Mouse (Mus musculus): ENCODE data around the gene Pinlyp. TPM values are rescaled to one million over a fixed set of nuclear protein-coding genes. Genes with fewer than 3 reads are reported as not detected.

Gene Pinlyp
- polyA plus RNA-seq, 1 experiment from 2014 or later: 62.9 TPM

- no peaks in the 10 kb centered on the region for H3K27me3 ChIP-seq (ENCODE audit: control insufficient read depth, insufficient read depth, low read length)
- no peak overlapping the region for H3K27ac ChIP-seq (replicated peaks)
- no peak overlapping the region for H3K4me3 ChIP-seq (ENCODE audit: low read depth, low read length)
- TF ChIP-seq EP300 (optimal IDR thresholded peaks at IDR 0.05) (no peak), CTCF (IDR thresholded peaks at IDR 0.05; ENCODE audit: low read depth) (no peak; the same call in 1 of the 2 replicates)
- no peak for ATAC-seq (ENCODE audit: low FRiP score, low TSS enrichment)
- H3K4me1 ChIP-seq (replicated peaks; ENCODE audit: control insufficient read depth, insufficient read depth): no peaks in the 10 kb centered on the region
- 84% methylated on average over 28 of the region's 28 CpGs for WGBS
- no peaks in the 10 kb centered on the region for H3K9me3 ChIP-seq (ENCODE audit: control insufficient read depth, low read length)
- no peak for DNase-seq (ENCODE audit: low spot score)
- H3K36me3 ChIP-seq (ENCODE audit: control insufficient read depth, insufficient read depth, low read length): peaks cover 12% of the 10 kb centered on the region
- no peak overlapping the region for H3K9ac ChIP-seq (ENCODE audit: low read length)
- H3K4me2 ChIP-seq (replicated peaks; ENCODE audit: low read depth): no peak overlapping the region
Observed at GRCm38 (mm10) chr7:24533031-24533571, 12.8 kb downstream of the Pinlyp start.

DNA sequence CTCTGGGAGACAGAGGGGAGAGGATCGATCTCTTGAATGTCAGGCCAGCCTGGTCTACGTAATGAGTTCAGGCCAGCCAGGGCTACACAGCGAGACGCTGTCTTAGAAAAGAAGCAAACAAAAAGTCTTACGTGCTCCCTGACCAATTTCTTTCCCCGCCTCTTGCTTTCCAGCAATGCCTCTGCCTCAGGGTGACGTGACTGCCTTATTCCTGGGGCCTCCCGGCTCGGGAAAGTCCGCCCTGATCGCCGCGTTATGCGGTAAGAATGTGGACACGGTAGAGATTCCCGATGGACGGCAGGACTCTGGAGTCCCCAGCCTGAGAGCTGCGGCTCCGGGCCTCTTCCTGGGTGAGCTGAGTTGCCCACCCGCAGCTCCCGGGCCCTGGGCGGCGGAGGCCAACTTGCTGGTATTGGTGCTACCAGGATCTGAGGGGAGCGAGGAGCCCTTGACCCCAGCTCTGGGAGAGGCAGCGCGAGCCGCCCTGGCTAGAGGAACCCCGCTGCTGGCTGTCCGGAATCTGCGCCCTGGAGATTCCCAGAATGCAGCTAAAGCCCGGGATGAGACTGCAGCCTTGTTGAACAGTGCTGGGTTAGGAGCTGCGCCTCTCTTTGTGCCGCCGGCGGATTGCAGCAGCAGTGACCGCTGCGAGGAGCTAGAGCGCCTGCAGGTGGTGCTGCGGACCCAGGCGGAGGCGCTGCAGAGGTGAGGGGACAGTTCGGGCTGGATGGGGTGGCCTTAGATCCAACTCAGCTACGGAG lies 14.5 kb downstream of the Pinlyp start:
- ATAC-seq (ENCODE audit: low FRiP score, low TSS enrichment): peak; percentile 68

GRCm38 (mm10) chr7:24530062-24530931 lies 15.6 kb downstream of the Pinlyp start, which contains the start of gene Irgq:
Irgq (plus strand) TSS chr7:24530689.
- no peaks in the 10 kb centered on the region for H3K27me3 ChIP-seq (ENCODE audit: control insufficient read depth, insufficient read depth, low read length)
- TF ChIP-seq CTCF (IDR thresholded peaks at IDR 0.05; ENCODE audit: low read depth): peak; percentile 23
- TF ChIP-seq EP300 (optimal IDR thresholded peaks at IDR 0.05): no peak
- H3K9me3 ChIP-seq (ENCODE audit: control insufficient read depth, low read length): no peaks in the 10 kb centered on the region
- DNase-seq (ENCODE audit: low spot score): peak; percentile 98
- peak; percentile 95 for ATAC-seq (ENCODE audit: low FRiP score, low TSS enrichment)
- peak within 1 kb of the TSS; percentile 80 for H3K9ac ChIP-seq (ENCODE audit: low read length)
- no peaks in the 10 kb centered on the region for H3K4me1 ChIP-seq (replicated peaks; ENCODE audit: control insufficient read depth, insufficient read depth)
- H3K36me3 ChIP-seq (ENCODE audit: control insufficient read depth, insufficient read depth, low read length): peaks cover 12% of the 10 kb centered on the region
- peak within 1 kb of the TSS; percentile 96 for H3K4me2 ChIP-seq (replicated peaks; ENCODE audit: low read depth)
- H3K27ac ChIP-seq (replicated peaks): peak within 1 kb of the TSS; percentile 94
- under 1% methylated on average over 44 of the region's 44 CpGs for WGBS
- H3K4me3 ChIP-seq (ENCODE audit: low read depth, low read length): peak within 1 kb of the TSS; percentile 60

More for the DNA sequence above, 14.5 kb downstream of the Pinlyp start:
- WGBS: 1% methylated on average over 43 of the region's 43 CpGs
- peaks cover 12% of the 10 kb centered on the region for H3K36me3 ChIP-seq (ENCODE audit: control insufficient read depth, insufficient read depth, low read length)
- H3K27me3 ChIP-seq (ENCODE audit: control insufficient read depth, insufficient read depth, low read length): no peaks in the 10 kb centered on the region
- H3K4me1 ChIP-seq (replicated peaks; ENCODE audit: control insufficient read depth, insufficient read depth): no peaks in the 10 kb centered on the region
- H3K27ac ChIP-seq (replicated peaks): peak overlapping the region; percentile 94
- peak overlapping the region; percentile 80 for H3K9ac ChIP-seq (ENCODE audit: low read length)
- peak; percentile 85 for DNase-seq (ENCODE audit: low spot score)
- peak overlapping the region; percentile 60 for H3K4me3 ChIP-seq (ENCODE audit: low read depth, low read length)
- peak; percentile 94 for TF ChIP-seq CTCF (IDR thresholded peaks at IDR 0.05; ENCODE audit: low read depth)
- no peak for TF ChIP-seq EP300 (optimal IDR thresholded peaks at IDR 0.05)
- H3K9me3 ChIP-seq (ENCODE audit: control insufficient read depth, low read length): no peaks in the 10 kb centered on the region
- H3K4me2 ChIP-seq (replicated peaks; ENCODE audit: low read depth): peak overlapping the region; percentile 96

GRCm38 (mm10) chr7:24529580-24529979 lies 16.3 kb downstream of the Pinlyp start:
- Histone ChIP-seq H3K4me3 (ENCODE audit: low read depth, low read length) (peak overlapping the region; percentile 60), H3K36me3 (ENCODE audit: control insufficient read depth, insufficient read depth, low read length) (peaks cover 12% of the 10 kb centered on the region), H3K4me2 (replicated peaks; ENCODE audit: low read depth) (peak overlapping the region; percentile 55), H3K27me3 (ENCODE audit: control insufficient read depth, insufficient read depth, low read length) (no peaks in the 10 kb centered on the region), H3K9me3 (ENCODE audit: control insufficient read depth, low read length) (no peaks in the 10 kb centered on the region), H3K27ac (replicated peaks) (peak overlapping the region; percentile 93; the same call in 1 of the 2 replicates), H3K4me1 (replicated peaks; ENCODE audit: control insufficient read depth, insufficient read depth) (no peaks in the 10 kb centered on the region), H3K9ac (ENCODE audit: low read length) (peak overlapping the region; percentile 69)
- 47% methylated on average over 11 of the region's 11 CpGs for WGBS
- TF ChIP-seq CTCF (IDR thresholded peaks at IDR 0.05; ENCODE audit: low read depth) (no peak), EP300 (optimal IDR thresholded peaks at IDR 0.05) (no peak)
- ATAC-seq (ENCODE audit: low FRiP score, low TSS enrichment) (no peak), DNase-seq (ENCODE audit: low spot score) (peak; percentile 36)

DNA sequence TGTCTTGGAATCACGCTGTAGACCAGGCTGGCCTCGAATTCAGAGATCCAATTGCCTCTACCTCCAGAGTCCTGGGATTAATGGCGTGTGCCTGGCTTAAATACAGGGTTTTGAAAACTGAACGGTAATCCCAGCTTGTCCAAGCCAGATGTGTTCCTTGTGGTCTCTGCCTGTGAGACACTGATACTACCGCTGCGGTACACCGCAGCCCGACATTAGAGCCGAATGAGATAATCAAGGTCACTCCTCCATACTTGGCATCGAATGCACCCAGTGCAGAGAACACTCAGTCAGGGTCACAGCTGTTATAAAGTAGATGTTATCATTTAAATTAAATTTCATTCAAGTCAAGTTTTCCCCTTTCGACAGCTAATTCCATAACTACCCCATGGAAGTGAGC lies 17.1 kb downstream of the Pinlyp start:
- H3K4me2 ChIP-seq (replicated peaks; ENCODE audit: low read depth): no peak overlapping the region

More for the DNA sequence above, 17.1 kb downstream of the Pinlyp start:
- ATAC-seq (ENCODE audit: low FRiP score, low TSS enrichment): no peak
- H3K9me3 ChIP-seq (ENCODE audit: control insufficient read depth, low read length): no peaks in the 10 kb centered on the region
- no peak overlapping the region for H3K9ac ChIP-seq (ENCODE audit: low read length)
- TF ChIP-seq CTCF (IDR thresholded peaks at IDR 0.05; ENCODE audit: low read depth) (no peak), EP300 (optimal IDR thresholded peaks at IDR 0.05) (no peak)
- peaks cover 8% of the 10 kb centered on the region for H3K36me3 ChIP-seq (ENCODE audit: control insufficient read depth, insufficient read depth, low read length)
- H3K4me1 ChIP-seq (replicated peaks; ENCODE audit: control insufficient read depth, insufficient read depth): no peaks in the 10 kb centered on the region
- 91% methylated on average over 11 of the region's 11 CpGs for WGBS
- no peak for DNase-seq (ENCODE audit: low spot score)
- H3K27ac ChIP-seq (replicated peaks): no peak overlapping the region
- H3K4me3 ChIP-seq (ENCODE audit: low read depth, low read length): no peak overlapping the region
- H3K27me3 ChIP-seq (ENCODE audit: control insufficient read depth, insufficient read depth, low read length): no peaks in the 10 kb centered on the region
